Mouse (Mus musculus): ENCODE data around the gene Trp53bp1. TPM values are rescaled to one million over a fixed set of nuclear protein-coding genes. Genes with fewer than 3 reads are reported as not detected.

Trp53bp1 gene
- polyA plus RNA-seq, 1 experiment = 8.6 TPM

- TF ChIP-seq GATA1 (IDR thresholded peaks at IDR 0.05; ENCODE audit: borderline replicate concordance, low read length) (no peak), FLI1 (IDR thresholded peaks at IDR 0.05; ENCODE audit: low read length) (no peak)
- Histone ChIP-seq H3K27me3 (replicated peaks) (no peaks in the 10 kb centered on the region), H3K9me3 (no peaks in the 10 kb centered on the region), H3K4me3 (replicated peaks) (peak overlapping the region; percentile 93), H3K36me3 (replicated peaks; ENCODE audit: low read length) (peaks cover 58% of the 10 kb centered on the region), H3K4me1 (peaks cover 39% of the 10 kb centered on the region)
Measured at GRCm38 (mm10) chr2:121169173-121169572, 102.0 kb downstream of the Trp53bp1 start.

- no peaks in the 10 kb centered on the region for H3K27me3 ChIP-seq (replicated peaks)
- no peaks in the 10 kb centered on the region for H3K9me3 ChIP-seq
- H3K4me3 ChIP-seq (replicated peaks) = no peak overlapping the region
- H3K4me1 ChIP-seq = no peaks in the 10 kb centered on the region
- H3K36me3 ChIP-seq (replicated peaks; ENCODE audit: low read length) = peaks cover 82% of the 10 kb centered on the region
- no peak for TF ChIP-seq FLI1 (IDR thresholded peaks at IDR 0.05; ENCODE audit: low read length)
- no peak for TF ChIP-seq GATA1 (IDR thresholded peaks at IDR 0.05; ENCODE audit: borderline replicate concordance, low read length)
Measured at GRCm38 (mm10) chr2:121153100-121153499, 118.1 kb downstream of the Trp53bp1 start.

DNA sequence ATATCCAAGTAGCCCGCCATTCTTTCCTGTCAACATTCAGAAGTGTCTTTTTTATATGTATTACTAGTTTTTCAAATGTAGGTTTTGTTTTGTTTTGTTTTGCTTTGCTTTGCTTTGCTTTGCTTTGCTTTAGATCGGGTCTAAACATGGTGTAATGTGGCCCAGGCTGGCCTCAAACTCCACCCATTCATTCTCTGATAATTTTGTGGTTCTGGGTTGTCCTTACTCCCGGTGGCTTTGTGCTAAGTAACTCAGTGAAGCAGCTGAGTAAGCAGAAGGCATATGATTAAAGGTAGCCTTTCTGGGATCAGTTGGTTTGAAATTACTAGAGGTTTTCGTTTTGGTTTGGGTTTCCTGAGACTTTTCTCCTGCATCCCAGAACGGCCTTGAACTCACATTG is 121.5 kb downstream of the Trp53bp1 start:
- peaks cover 87% of the 10 kb centered on the region for H3K36me3 ChIP-seq (replicated peaks; ENCODE audit: low read length)
- TF ChIP-seq GATA1 (IDR thresholded peaks at IDR 0.05; ENCODE audit: borderline replicate concordance, low read length) (no peak), FLI1 (IDR thresholded peaks at IDR 0.05; ENCODE audit: low read length) (no peak)

More for the DNA sequence above, 121.5 kb downstream of the Trp53bp1 start:
- H3K9me3 ChIP-seq = no peaks in the 10 kb centered on the region
- H3K4me1 ChIP-seq = no peaks in the 10 kb centered on the region
- no peak overlapping the region for H3K4me3 ChIP-seq (replicated peaks)
- no peaks in the 10 kb centered on the region for H3K27me3 ChIP-seq (replicated peaks)

Other genes with a start within 250 kb of the Trp53bp1 start
- 2.6 TPM in 1 of 2 replicates, not detected in the other for gene Epb42, start 234.3 kb downstream of the Trp53bp1 start, polyA plus RNA-seq (2012; ENCODE audit: insufficient read depth, low replicate concordance)
- gene Tgm5, start 185.6 kb downstream of the Trp53bp1 start, polyA plus RNA-seq (2012; ENCODE audit: insufficient read depth, low replicate concordance) = 0.03 TPM in 1 of 2 replicates, not detected in the other
- gene Tgm7, start 161.6 kb downstream of the Trp53bp1 start, polyA plus RNA-seq (2012; ENCODE audit: insufficient read depth, low replicate concordance) = not detected in 2 replicates
- 1.7 and 1.9 TPM in 2 replicates for gene Adal, start 131.0 kb downstream of the Trp53bp1 start, polyA plus RNA-seq (2012; ENCODE audit: insufficient read depth, low replicate concordance)
- 2.6 and 3.3 TPM in 2 replicates for gene Lcmt2, start 130.8 kb downstream of the Trp53bp1 start, polyA plus RNA-seq (2012; ENCODE audit: insufficient read depth, low replicate concordance)
- 1.0 and 3.2 TPM in 2 replicates for gene Tubgcp4, start 100.8 kb downstream of the Trp53bp1 start, polyA plus RNA-seq (2012; ENCODE audit: insufficient read depth, low replicate concordance)
- 3.4 and 5.5 TPM in 2 replicates for gene Zscan29, start 100.3 kb downstream of the Trp53bp1 start, polyA plus RNA-seq (2012; ENCODE audit: insufficient read depth, low replicate concordance)
- gene Map1a, start 18.2 kb upstream of the Trp53bp1 start, polyA plus RNA-seq (2012; ENCODE audit: insufficient read depth, low replicate concordance) = 1.6 and 11.4 TPM in 2 replicates
- 1.9 TPM in 1 of 2 replicates, not detected in the other for gene Ppip5k1, start 84.0 kb upstream of the Trp53bp1 start, polyA plus RNA-seq (2012; ENCODE audit: insufficient read depth, low replicate concordance)
- gene Ckmt1, start 86.3 kb upstream of the Trp53bp1 start, polyA plus RNA-seq (2012; ENCODE audit: insufficient read depth, low replicate concordance) = not detected in 2 replicates
- gene Strc, start 115.8 kb upstream of the Trp53bp1 start, polyA plus RNA-seq (2012; ENCODE audit: insufficient read depth, low replicate concordance) = not detected in 2 replicates
- 332 and 1,563 TPM in 2 replicates for gene Pdia3, start 142.4 kb upstream of the Trp53bp1 start, polyA plus RNA-seq (2012; ENCODE audit: insufficient read depth, low replicate concordance)
- gene Catsper2, start 142.4 kb upstream of the Trp53bp1 start, polyA plus RNA-seq (2012; ENCODE audit: insufficient read depth, low replicate concordance) = 0.10 TPM in 1 of 2 replicates, not detected in the other
- not detected in 2 replicates for gene Ell3, start 172.9 kb upstream of the Trp53bp1 start, polyA plus RNA-seq (2012; ENCODE audit: insufficient read depth, low replicate concordance)
- gene Serf2, start 177.8 kb upstream of the Trp53bp1 start, polyA plus RNA-seq (2012; ENCODE audit: insufficient read depth, low replicate concordance) = 78.6 and 558 TPM in 2 replicates
- gene Hypk, start 181.9 kb upstream of the Trp53bp1 start, polyA plus RNA-seq (2012; ENCODE audit: insufficient read depth, low replicate concordance) = 12.9 and 128 TPM in 2 replicates
- 0.30 TPM in 1 of 2 replicates, not detected in the other for gene Serinc4, start 185.4 kb upstream of the Trp53bp1 start, polyA plus RNA-seq (2012; ENCODE audit: insufficient read depth, low replicate concordance)
- 2.3 TPM in 1 of 2 replicates, not detected in the other for gene Mfap1b, start 202.7 kb upstream of the Trp53bp1 start, polyA plus RNA-seq (2012; ENCODE audit: insufficient read depth, low replicate concordance)
- gene Mfap1a, start 235.3 kb upstream of the Trp53bp1 start, polyA plus RNA-seq (2012; ENCODE audit: insufficient read depth, low replicate concordance) = 0.52 and 2.2 TPM in 2 replicates
- gene Wdr76, start 235.3 kb upstream of the Trp53bp1 start, polyA plus RNA-seq (2012; ENCODE audit: insufficient read depth, low replicate concordance) = 0.20 TPM in 1 of 2 replicates, not detected in the other

Measured in megakaryocyte, embryonic 14.5 days (primary cell).